Mouse (Mus musculus) C2C12 (cell line): ENCODE measurements around the gene E030025P04Rik. TPM values are rescaled to one million over a fixed set of nuclear protein-coding genes. Genes with fewer than 3 reads are reported as not detected.

Experiments
- H3K27me3 ChIP-seq: one replicate; pipeline ENCODE4 v1.6.1; 2011; ENCODE audit not compliant: control insufficient read depth, insufficient read depth, insufficient read length
- H3K36me3 ChIP-seq: one replicate; pipeline ENCODE4 v1.6.1; 2011; ENCODE audit not compliant: control insufficient read depth, insufficient read depth
- H3K4me3 ChIP-seq: one replicate; pipeline ENCODE4 v1.5.1; 2011; ENCODE audit warnings: mild to moderate bottlenecking, control low read depth; ENCODE audit not compliant: poor library complexity, insufficient read depth, severe bottlenecking
- H3K79me2 ChIP-seq: one replicate; pipeline ENCODE4 v1.6.1; 2011; ENCODE audit not compliant: control insufficient read depth, insufficient read depth
- H3K79me3 ChIP-seq: one replicate; pipeline ENCODE4 v1.6.1; 2011; ENCODE audit warnings: low read depth, control low read depth
- H3ac ChIP-seq: one replicate; pipeline ENCODE3; 2011; ENCODE audit warnings: low read depth; ENCODE audit not compliant: control insufficient read depth, insufficient read length
- CEBPB ChIP-seq: IDR thresholded peaks from one replicate; pipeline ENCODE4 v1.6.1; 2011; ENCODE audit warnings: low read depth, mild to moderate bottlenecking, control low read depth, moderate library complexity
- CTCF ChIP-seq: IDR thresholded peaks from one replicate; pipeline ENCODE4 v1.5.1; 2011; ENCODE audit not compliant: control insufficient read depth, insufficient read depth, insufficient read length
- FOSL1 ChIP-seq: IDR thresholded peaks from one replicate; pipeline ENCODE4 v1.8.0; 2011; ENCODE audit warnings: mild to moderate bottlenecking, low read length; ENCODE audit not compliant: poor library complexity, insufficient read depth, severe bottlenecking
- MAX ChIP-seq: IDR thresholded peaks from one replicate; pipeline ENCODE4 v1.6.1; 2011; ENCODE audit warnings: mild to moderate bottlenecking, control low read depth
- MYOD1 ChIP-seq: IDR thresholded peaks from one replicate; pipeline ENCODE4 v1.6.1; 2011; ENCODE audit warnings: low read depth; ENCODE audit not compliant: control insufficient read depth, insufficient read length
- MYOG ChIP-seq: IDR thresholded peaks from one replicate; pipeline ENCODE4 v1.6.1; 2011; ENCODE audit not compliant: control insufficient read depth, insufficient read length; ENCODE audit errors: extremely low read depth
- USF1 ChIP-seq: IDR thresholded peaks from one replicate; pipeline ENCODE4 v1.6.1; 2011; ENCODE audit warnings: low read depth, mild to moderate bottlenecking, control low read depth, moderate library complexity
- long read RNA-seq, 2 experiments: library from polyadenylated mRNA; unstranded; transcript quantifications; one replicate each; pipeline ENCODE4 v2.0.0; 2019 to 2020
- polyA plus RNA-seq: library from polyadenylated mRNA; unstranded; fragments of >200 nt; fragmentation: generic; extraction: Trizol; gene quantifications from one replicate; pipeline ENCODE4 v1.2.1, GENCODE M21; 2012; ENCODE audit warnings: missing spikeins

E030025P04Rik gene
- polyA plus RNA-seq, result not detected
- long read RNA-seq, experiment 1, result 0 reads
- long read RNA-seq, experiment 2, result 0 reads

- Histone ChIP-seq H3K4me3 (no peak within 1 kb of the TSS), H3K79me3 (no peaks in the 10 kb centered on the region), H3K79me2 (no peaks in the 10 kb centered on the region), H3ac (no peak within 1 kb of the TSS), H3K36me3 (no peaks in the 10 kb centered on the region), H3K27me3 (peaks cover 6% of the 10 kb centered on the region)
- TF ChIP-seq MAX, result no peak
- TF ChIP-seq MYOD1, result no peak
- TF ChIP-seq MYOG, result no peak
- TF ChIP-seq CEBPB, result no peak
- no peak for TF ChIP-seq CTCF
- TF ChIP-seq USF1, result no peak
- TF ChIP-seq FOSL1, result no peak
Measured at GRCm38 (mm10) chr11:109144236-109144635, at the start of gene E030025P04Rik. TSS of gene E030025P04Rik (minus strand) at chr11:109144369.

- H3K79me2 ChIP-seq, result no peaks in the 10 kb centered on the region
- no peaks in the 10 kb centered on the region for H3K79me3 ChIP-seq
- no peak overlapping the region for H3K4me3 ChIP-seq
- H3K36me3 ChIP-seq, result no peaks in the 10 kb centered on the region
- H3K27me3 ChIP-seq, result no peaks in the 10 kb centered on the region
- no peak overlapping the region for H3ac ChIP-seq
- TF ChIP-seq MYOD1 (no peak), CTCF (peak; percentile 50), USF1 (no peak)
Measured at GRCm38 (mm10) chr11:109192673-109193557, 48.7 kb upstream of the E030025P04Rik start.

GRCm38 (mm10) chr11:109188235-109188634 is 44.1 kb upstream of the E030025P04Rik start:
- TF ChIP-seq USF1, result no peak
- TF ChIP-seq CTCF, result no peak
- TF ChIP-seq MYOD1, result no peak
- TF ChIP-seq MYOG, result no peak
- TF ChIP-seq CEBPB, result no peak
- no peak for TF ChIP-seq FOSL1
- no peak for TF ChIP-seq MAX
- no peak overlapping the region for H3ac ChIP-seq

GRCm38 (mm10) chr11:109187631-109188184 is 43.5 kb upstream of the E030025P04Rik start:
- TF ChIP-seq CTCF (no peak), MAX (no peak), CEBPB (no peak), MYOG (no peak), USF1 (no peak), FOSL1 (no peak), MYOD1 (no peak)

More at GRCm38 (mm10) chr11:109188235-109188634, 44.1 kb upstream of the E030025P04Rik start:
- no peaks in the 10 kb centered on the region for H3K79me3 ChIP-seq
- no peaks in the 10 kb centered on the region for H3K36me3 ChIP-seq
- H3K4me3 ChIP-seq, result no peak overlapping the region
- no peaks in the 10 kb centered on the region for H3K27me3 ChIP-seq
- no peaks in the 10 kb centered on the region for H3K79me2 ChIP-seq

GRCm38 (mm10) chr11:109181118-109181517 is 36.9 kb upstream of the E030025P04Rik start:
- H3K36me3 ChIP-seq, result no peaks in the 10 kb centered on the region
- H3K79me3 ChIP-seq, result no peaks in the 10 kb centered on the region
- H3ac ChIP-seq, result no peak overlapping the region
- H3K79me2 ChIP-seq, result no peaks in the 10 kb centered on the region
- no peaks in the 10 kb centered on the region for H3K27me3 ChIP-seq
- no peak overlapping the region for H3K4me3 ChIP-seq
- TF ChIP-seq MAX (no peak), USF1 (no peak), FOSL1 (no peak), MYOD1 (no peak), CTCF (no peak), MYOG (no peak), CEBPB (no peak)

More at GRCm38 (mm10) chr11:109187631-109188184, 43.5 kb upstream of the E030025P04Rik start:
- Histone ChIP-seq H3K27me3 (no peaks in the 10 kb centered on the region), H3K4me3 (no peak overlapping the region), H3K79me3 (no peaks in the 10 kb centered on the region), H3ac (no peak overlapping the region), H3K79me2 (no peaks in the 10 kb centered on the region), H3K36me3 (no peaks in the 10 kb centered on the region)
